Mouse (Mus musculus) cerebellum, postnatal 36 days (tissue): ENCODE data around the gene Sgsm3.
"Not testable (repeated sequence)": the region's sequence is repeated elsewhere in the genome, so short reads cannot be mapped to it uniquely, and the experiment has no call there.

Source experiments
- DNase-seq, 2 experiments: peaks; one replicate each; pipeline ENCODE4 v3.0.0; 2021 to 2022; ENCODE audit warnings: mixed read lengths in 2 of 2

Gene Sgsm3

DNA sequence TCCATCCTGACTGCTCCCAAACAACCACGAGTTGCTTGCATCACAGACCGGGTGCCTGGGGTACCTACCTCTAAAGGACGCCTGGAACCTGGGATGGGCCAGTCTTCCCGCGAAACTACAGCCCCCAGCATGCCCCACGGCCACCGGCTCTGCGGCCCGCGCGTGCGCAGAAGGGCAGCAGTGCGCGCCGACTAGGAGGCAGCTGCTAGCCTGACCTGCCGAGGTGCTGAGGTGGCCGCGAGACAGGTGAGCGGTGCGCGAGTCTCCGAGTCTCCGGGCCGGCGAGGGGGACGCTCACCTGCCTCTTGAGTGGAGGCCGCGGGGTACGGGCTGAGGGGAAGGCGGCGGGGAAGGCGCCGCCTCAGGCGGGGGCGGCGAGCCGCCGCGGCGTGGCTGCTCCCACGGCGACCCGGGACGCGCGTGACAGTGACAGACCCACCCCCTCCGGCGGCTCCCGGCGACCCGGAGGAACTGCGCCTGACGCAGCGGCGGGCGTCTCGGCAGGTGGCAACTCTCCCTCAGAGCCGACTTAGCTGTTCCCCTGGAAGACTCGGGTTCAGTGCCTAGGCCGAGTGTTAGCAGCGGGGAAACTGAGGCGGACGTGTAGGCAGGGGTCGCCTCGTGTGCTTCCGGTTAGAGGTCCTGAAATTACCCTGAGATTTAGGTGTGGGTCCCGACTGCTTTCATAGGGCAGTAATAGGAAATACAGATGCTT is at the start of gene Sgsm3:
TSS of gene Sgsm3 (plus strand) at position 146 of the 715 bp plus-strand sequence.
- DNase-seq: peak; percentile 88 to 92

DNA sequence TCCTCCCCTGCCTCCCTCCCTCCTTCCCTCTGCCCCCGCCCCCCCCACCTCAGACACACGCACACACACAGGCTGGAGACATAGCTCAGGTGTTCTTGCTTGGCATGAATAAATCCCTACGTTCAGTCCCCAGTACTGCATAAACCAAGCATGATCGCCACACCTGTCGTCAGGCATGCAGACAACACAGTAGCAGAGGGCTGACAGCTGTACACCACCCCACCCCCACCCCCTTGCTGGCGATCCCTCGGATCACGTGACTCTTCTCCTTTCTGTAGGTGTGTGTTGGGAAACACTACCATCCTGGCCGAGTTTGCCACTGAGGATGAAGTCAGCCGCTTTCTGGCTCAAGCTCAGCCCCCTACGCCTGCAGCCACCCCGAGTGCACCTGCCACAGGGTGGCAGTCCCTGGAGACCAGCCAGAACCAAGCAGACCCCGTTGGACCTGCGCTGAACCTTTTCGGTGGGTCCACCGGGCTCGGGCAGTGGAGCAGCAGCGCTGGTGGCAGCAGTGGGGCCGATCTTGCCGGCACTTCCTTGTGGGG is 48.7 kb upstream of the Sgsm3 start:
- DNase-seq: no peak

DNA sequence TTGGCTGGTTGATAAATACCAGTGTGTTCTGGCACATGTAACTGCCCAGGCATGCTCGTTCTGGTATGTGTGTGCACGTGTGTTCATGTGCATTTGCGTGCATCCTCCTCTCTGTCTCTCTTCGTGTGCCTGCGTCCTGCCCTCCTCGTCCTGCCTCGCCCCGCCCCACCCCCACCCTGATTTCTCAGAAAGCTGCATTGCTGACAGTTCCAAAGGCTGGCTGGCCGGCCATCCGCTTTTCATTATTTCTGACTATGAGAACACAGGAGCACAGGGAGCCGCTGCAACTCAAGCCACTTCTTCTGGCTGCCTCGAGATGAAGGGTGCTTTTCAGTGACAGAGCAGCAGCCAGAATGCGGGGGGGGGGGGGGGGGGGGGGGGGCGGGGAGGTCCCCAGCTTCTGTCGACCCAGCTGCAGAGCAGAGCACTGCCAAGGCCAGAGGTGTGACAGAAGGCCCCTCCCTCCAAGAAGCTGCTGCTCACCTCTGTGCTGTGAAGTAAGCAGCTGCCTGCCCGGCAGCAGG is 47.5 kb upstream of the Sgsm3 start:
- no peak for DNase-seq

- not testable (repeated sequence) for DNase-seq
Measured at GRCm38 (mm10) chr15:80930676-80931320, 46.8 kb upstream of the Sgsm3 start.

GRCm38 (mm10) chr15:80931345-80931960 is 46.1 kb upstream of the Sgsm3 start:
- no peak for DNase-seq

DNA sequence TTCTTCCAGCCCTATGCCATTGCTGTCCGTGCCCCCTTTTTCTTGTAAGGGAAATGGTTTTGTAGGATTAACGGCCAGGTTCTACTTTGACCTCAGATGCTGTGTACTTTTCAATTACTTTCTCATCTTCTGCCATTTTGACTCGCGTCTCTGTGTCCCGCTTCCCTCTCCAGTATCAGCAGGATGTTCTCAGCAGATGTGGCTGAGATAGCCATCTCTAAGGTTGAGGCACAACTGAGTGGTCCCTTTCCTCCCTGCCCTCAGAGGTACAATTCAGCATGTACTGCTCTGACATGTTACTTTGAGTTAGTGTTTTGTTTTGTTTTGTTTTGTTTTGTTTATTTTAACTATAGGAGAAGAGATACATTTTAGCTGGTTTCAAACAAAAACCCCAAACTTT is 42.7 kb upstream of the Sgsm3 start:
- no peak for DNase-seq

DNA sequence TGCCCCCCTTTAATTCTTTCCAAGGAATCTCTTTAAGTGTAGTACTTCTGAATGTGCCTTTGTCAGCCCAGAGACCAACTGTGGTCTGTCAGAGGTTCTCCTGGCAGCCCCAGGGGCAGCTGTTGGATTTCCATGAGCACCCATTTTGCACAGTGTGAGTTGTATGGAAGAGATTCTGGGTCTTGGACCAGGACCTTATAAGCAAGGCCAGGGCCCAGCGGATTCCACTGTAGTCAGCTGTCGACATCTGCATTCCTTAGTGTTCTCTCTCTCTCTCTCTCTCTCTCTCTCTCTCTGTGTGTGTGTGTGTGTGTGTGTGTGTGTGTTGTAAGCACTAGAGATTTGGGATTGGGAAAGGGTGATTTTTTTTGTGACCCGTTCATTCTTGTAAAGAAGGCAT is 40.9 kb upstream of the Sgsm3 start:
- DNase-seq: no peak

- DNase-seq: no peak
Measured at GRCm38 (mm10) chr15:80938615-80939014, 39.0 kb upstream of the Sgsm3 start.

GRCm38 (mm10) chr15:80939401-80939800 is 38.2 kb upstream of the Sgsm3 start:
- DNase-seq: no peak

- DNase-seq: no peak
Measured at GRCm38 (mm10) chr15:80941468-80942040, 36.0 kb upstream of the Sgsm3 start.

DNA sequence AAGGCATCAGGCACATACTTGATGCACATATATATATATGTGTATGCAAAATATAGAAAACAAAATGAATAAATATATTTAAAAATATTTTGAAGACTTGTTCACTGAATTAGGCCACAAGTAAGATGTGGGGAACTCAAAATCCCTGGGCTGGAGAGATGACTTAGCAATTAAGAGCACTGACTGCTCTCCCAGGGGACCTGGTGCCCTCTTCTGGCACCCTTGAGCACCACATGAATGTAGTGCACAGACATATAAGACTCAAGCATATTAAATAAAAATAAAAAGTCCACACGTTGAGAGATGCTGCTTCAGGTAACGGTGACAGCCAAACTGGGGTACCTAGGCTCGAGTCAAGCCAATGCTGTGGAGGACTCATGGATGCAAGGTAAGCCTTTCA is 31.7 kb upstream of the Sgsm3 start:
- no peak for DNase-seq

GRCm38 (mm10) chr15:80948145-80949135 is 29.1 kb upstream of the Sgsm3 start, which contains the start of gene Adsl:
Adsl (plus strand) TSS chr15:80948490.
- peak; percentile 87 to 88 for DNase-seq

- no peak for DNase-seq
Measured at GRCm38 (mm10) chr15:80949431-80949830, 28.1 kb upstream of the Sgsm3 start.

DNA sequence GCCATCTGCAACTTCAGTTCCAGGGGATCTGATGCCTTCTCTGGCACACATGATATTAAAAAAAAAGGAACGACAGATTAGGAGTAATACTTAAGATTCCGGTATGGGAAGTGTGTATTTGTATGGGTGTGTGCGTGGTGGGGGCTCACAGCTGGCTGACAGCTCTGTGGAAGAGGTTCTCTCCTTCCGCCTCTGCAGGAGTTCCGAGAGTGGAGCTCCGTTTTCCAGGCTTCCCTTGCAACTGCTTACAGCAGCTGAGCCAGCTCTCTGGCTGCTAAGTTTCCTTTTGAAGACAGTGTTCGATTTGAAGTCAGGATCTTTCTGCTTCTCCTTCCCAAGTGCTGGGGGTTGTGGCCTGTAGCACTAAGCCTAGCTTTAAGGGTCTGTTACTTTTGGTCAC is 27.5 kb upstream of the Sgsm3 start:
- no peak for DNase-seq

- no peak for DNase-seq
Measured at GRCm38 (mm10) chr15:80953971-80954370, 23.6 kb upstream of the Sgsm3 start.

DNA sequence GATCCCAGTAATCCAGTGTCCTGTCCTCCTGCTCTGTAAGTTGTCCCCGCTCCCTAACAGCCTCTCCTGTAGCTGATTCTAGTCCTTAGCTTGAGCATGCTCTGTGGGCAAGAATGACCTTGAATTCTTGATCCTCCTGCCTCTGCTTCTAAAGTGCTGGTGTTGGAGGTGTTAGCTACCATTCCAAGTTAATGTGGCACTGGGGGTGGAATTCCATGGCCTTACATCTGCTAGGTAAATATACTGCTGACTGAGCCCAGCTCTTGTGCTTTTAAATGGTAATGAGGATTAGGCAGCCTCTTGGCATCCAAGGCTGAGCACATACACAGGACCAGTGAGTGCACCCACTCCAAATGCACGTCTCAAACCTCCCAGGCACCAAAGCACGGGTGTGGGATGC is 22.7 kb upstream of the Sgsm3 start:
- no peak for DNase-seq

DNA sequence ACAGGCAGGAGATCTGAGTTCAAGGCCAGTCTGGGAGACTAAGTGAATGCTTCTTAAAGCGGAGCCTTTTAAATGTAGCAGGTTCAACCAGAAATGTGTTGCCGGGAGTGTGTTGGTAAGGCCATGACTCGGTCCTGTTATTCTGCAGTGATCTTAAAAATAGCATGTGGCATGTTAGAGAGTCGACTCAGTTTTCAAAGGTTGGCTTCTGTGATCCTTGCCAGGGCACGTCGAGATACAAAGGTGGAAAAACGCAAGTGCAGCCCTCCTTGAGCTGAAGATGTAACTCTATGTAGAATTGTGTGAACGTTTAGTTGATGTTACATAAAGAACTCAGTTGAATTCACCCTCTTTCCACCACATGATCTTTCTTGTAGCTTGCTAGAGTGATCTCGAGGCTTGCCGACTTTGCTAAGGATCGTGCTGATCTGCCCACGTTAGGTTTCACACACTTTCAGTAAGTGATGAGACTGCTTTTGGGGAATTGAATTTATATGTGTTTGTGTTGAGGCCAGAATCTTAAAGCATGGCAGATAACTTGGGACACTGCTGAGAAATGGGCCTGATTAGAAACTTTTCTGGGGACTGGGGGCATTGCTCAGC is 21.6 kb upstream of the Sgsm3 start:
- no peak for DNase-seq

GRCm38 (mm10) chr15:80969371-80969770 is 8.2 kb upstream of the Sgsm3 start:
- no peak for DNase-seq

DNA sequence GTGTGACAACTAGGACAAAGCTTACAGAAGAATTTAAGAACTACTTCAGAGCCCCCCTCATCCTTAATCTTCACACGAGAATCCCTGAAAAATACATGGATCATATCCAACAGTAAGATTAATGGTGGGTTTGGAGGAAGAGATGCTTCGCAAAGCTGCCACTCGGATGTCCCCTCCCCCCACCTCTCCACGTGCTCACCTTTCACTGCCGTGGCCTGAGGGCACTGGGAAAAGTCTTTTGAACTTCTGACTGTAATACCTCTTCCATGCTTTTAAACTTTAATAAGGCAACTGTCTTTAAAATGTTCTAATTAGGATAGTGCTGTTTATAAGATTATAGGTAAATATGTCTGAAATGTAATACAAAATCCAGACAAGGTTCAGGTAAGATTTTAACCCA is 3.3 kb upstream of the Sgsm3 start:
- no peak for DNase-seq

DNA sequence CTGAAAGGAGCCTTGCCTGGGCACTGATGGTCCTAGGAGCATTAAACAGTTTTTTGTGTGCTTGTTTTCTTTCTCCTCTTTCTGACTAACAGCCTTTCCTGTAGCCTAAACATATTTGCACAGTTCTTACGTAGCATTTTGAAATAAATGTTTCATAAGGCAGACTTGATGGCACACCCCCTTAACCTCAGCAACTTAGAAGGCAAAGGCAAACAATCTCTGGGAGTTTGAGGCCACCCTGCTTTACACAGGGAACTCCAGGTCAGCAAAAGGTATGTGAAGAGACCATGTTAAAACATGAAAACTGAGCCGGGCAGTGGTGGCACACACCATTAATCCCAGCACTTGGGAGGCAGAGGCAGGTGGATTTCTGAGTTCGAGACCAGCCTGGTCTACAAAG is 1.9 kb upstream of the Sgsm3 start:
- no peak for DNase-seq

GRCm38 (mm10) chr15:80979611-80980010 is 2.0 kb downstream of the Sgsm3 start:
- DNase-seq: no peak
